Mouse (Mus musculus) ovary, adult 2 months (tissue): ENCODE results near the gene Ddx49. TPM values are rescaled to one million over a fixed set of nuclear protein-coding genes. Genes with fewer than 3 reads are reported as not detected.

Experiments used
- polyA plus RNA-seq: library from polyadenylated mRNA; depleted of rRNA; stranded (reverse); fragments of >200 nt; gene quantifications from 2 replicates; pipeline ENCODE4 v1.2.3, GENCODE M21; 2012; rRNA removed

Ddx49 gene
- 66.3 and 70.5 TPM in 2 replicates for polyA plus RNA-seq

GRCm38 (mm10) chr8:70302358-70302890 is at the start of gene Ddx49, which contains the start of gene Cope:
TSS of gene Ddx49 (minus strand) at chr8:70302489.
TSS of gene Cope (plus strand) at chr8:70302518.

DNA sequence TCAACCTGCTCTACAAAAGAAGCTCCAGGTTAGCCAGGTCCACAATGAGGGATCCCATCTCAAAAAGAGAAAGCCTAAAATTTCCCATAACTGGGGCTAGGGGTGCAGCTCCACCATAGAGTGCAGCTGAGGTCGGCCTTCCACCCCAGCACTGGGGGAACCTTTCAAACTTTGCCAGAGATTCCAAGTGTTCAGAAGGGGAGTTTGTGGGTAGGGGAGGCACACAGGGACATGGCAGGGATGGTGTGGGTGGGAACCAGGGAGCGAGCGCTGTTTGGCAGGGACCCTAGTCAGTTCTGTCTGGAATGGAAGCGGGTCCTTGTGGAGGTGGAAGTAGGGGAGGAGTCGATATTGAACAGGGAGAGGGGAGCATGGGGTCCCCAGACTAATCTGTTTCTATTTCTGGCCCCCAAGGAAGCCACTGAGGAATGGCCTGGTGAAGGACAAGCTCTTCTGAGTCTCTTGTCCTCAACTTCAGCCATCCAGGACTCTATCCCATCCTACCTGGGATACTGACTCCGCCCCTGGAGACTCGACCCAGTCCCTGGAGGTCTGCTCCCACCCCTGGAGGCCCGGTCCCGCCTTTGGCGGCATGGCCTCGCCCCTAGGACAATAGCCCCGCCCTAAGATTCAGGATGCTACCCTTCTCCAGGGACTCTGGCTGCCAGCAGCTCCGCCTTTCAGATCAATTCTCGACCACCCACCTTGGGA is 27.0 kb upstream of the Ddx49 start, which contains the start of gene Gdf1:
Gdf1 (plus strand) TSS at position 694 of the 711 bp plus-strand sequence.

GRCm38 (mm10) chr8:70315624-70316510 is 13.6 kb upstream of the Ddx49 start, which contains the start of gene Cers1:
TSS of gene Cers1 (plus strand) at chr8:70315775.

DNA sequence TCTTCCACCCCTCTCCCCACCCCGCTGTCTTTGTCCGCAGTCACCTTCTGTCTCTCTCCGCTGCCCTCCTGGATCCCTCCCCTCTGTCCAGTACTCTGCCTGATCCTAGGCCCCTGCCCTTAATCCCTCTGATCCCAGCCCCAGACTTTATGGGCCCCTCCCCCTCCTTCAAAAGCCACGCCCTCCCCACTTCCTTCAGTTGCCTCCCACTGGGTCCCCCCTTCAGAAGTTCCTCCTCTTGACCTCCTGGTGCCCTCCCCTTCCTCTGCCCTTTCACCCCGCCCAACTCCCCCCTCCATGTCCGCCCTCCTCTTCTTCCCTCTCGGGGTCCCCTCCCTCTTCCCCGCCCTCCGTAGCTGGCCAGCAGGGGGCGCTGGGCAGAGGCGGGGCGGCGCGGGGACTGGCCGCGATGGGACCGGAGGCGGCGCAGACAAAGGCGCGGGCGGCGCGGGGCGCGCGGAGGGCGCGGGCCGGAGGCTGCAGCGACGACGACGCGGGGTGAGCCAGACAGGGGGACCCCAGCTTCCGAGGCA is 19.6 kb downstream of the Ddx49 start, which contains the start of gene Homer3:
Homer3 (plus strand) TSS at position 225 of the 533 bp plus-strand sequence.

Other genes with a start within 250 kb of the Ddx49 start
- 5.8 and 7.3 TPM in 2 replicates for gene Tm6sf2, start 229.6 kb downstream of the Ddx49 start, polyA plus RNA-seq
- 0.15 and 0.20 TPM in 2 replicates for gene Hapln4, start 219.0 kb downstream of the Ddx49 start, polyA plus RNA-seq
- 0.06 and 0.09 TPM in 2 replicates for gene Ncan, start 181.6 kb downstream of the Ddx49 start, polyA plus RNA-seq
- 11.8 and 14.6 TPM in 2 replicates for gene Nr2c2ap, start 171.2 kb downstream of the Ddx49 start, polyA plus RNA-seq
- gene Rfxank, start 163.3 kb downstream of the Ddx49 start, polyA plus RNA-seq, result 29.3 and 37.2 TPM in 2 replicates
- gene Borcs8, start 163.0 kb downstream of the Ddx49 start, polyA plus RNA-seq, result 116 and 135 TPM in 2 replicates
- gene Mef2b, start 162.8 kb downstream of the Ddx49 start, polyA plus RNA-seq, result 1.7 and 4.5 TPM in 2 replicates
- 191 and 215 TPM in 2 replicates for gene Tmem161a, start 130.1 kb downstream of the Ddx49 start, polyA plus RNA-seq
- gene Slc25a42, start 90.2 kb downstream of the Ddx49 start, polyA plus RNA-seq, result 68.7 and 96.4 TPM in 2 replicates
- gene Sugp2, start 68.3 kb downstream of the Ddx49 start, polyA plus RNA-seq, result 52.7 and 59.3 TPM in 2 replicates
- 33.3 and 36.1 TPM in 2 replicates for gene Armc6, start 68.0 kb downstream of the Ddx49 start, polyA plus RNA-seq
- gene Homer3, start 19.7 kb downstream of the Ddx49 start, polyA plus RNA-seq, result 150 and 156 TPM in 2 replicates
- 699 and 783 TPM in 2 replicates for gene Cope, start within 50 bp of the Ddx49 start, polyA plus RNA-seq
- 12.7 and 13.9 TPM in 2 replicates for gene Cers1, start 13.3 kb upstream of the Ddx49 start, polyA plus RNA-seq
- gene Gdf1, start 27.3 kb upstream of the Ddx49 start, polyA plus RNA-seq, result 10.9 and 13.0 TPM in 2 replicates
- 47.4 and 47.9 TPM in 2 replicates for gene Upf1, start 50.8 kb upstream of the Ddx49 start, polyA plus RNA-seq
- 2.6 and 8.5 TPM in 2 replicates for gene Comp, start 71.1 kb upstream of the Ddx49 start, polyA plus RNA-seq
- gene Crtc1, start 137.1 kb upstream of the Ddx49 start, polyA plus RNA-seq, result 69.5 and 70.0 TPM in 2 replicates
- gene Klhl26, start 174.5 kb upstream of the Ddx49 start, polyA plus RNA-seq, result 132 and 154 TPM in 2 replicates
- gene Tmem59l, start 184.9 kb upstream of the Ddx49 start, polyA plus RNA-seq, result 2.3 and 4.0 TPM in 2 replicates
- 11.6 and 22.8 TPM in 2 replicates for gene Crlf1, start 190.7 kb upstream of the Ddx49 start, polyA plus RNA-seq
- 333 and 372 TPM in 2 replicates for gene Rex1bd, start 204.3 kb upstream of the Ddx49 start, polyA plus RNA-seq
- 989 and 1,155 TPM in 2 replicates for gene Uba52, start 208.3 kb upstream of the Ddx49 start, polyA plus RNA-seq
- gene Fkbp8, start 225.2 kb upstream of the Ddx49 start, polyA plus RNA-seq, result 685 and 705 TPM in 2 replicates
- gene Kxd1, start 225.5 kb upstream of the Ddx49 start, polyA plus RNA-seq, result 70.3 and 97.9 TPM in 2 replicates
- gene Ell, start 237.0 kb upstream of the Ddx49 start, polyA plus RNA-seq, result 33.7 and 35.4 TPM in 2 replicates